Mouse (Mus musculus) myocyte (in vitro differentiated cells): ENCODE measurements around the gene Kcnv2. TPM values are rescaled to one million over a fixed set of nuclear protein-coding genes. Genes with fewer than 3 reads are reported as not detected.

Experiments used
- H3K27me3 ChIP-seq: one replicate; pipeline ENCODE4 v1.6.1; 2011; ENCODE audit not compliant: control insufficient read depth, insufficient read depth, insufficient read length
- H3K36me3 ChIP-seq: one replicate; pipeline ENCODE4 v1.6.1; 2011; ENCODE audit not compliant: control insufficient read depth, insufficient read depth
- H3K4me2 ChIP-seq: one replicate; pipeline ENCODE4 v1.6.1; 2011; ENCODE audit warnings: low read depth, control low read depth
- H3K4me3 ChIP-seq: one replicate; pipeline ENCODE4 v1.5.1; 2011; ENCODE audit warnings: mild to moderate bottlenecking, control low read depth, moderate library complexity
- H3K79me2 ChIP-seq: one replicate; pipeline ENCODE4 v1.6.1; 2011; ENCODE audit not compliant: control insufficient read depth, insufficient read depth
- H3ac ChIP-seq: one replicate; pipeline ENCODE4 v1.6.1; 2011; ENCODE audit not compliant: control insufficient read depth, insufficient read length
- CEBPB ChIP-seq: IDR thresholded peaks from 2 replicates; pipeline ENCODE4 v1.6.1; 2011; ENCODE audit warnings: mild to moderate bottlenecking, moderate library complexity; ENCODE audit not compliant: poor library complexity, insufficient read depth, severe bottlenecking
- E2F4 ChIP-seq: IDR thresholded peaks from one replicate; pipeline ENCODE4 v1.6.1; 2011; ENCODE audit warnings: mild to moderate bottlenecking, control low read depth, moderate library complexity; ENCODE audit not compliant: insufficient read depth
- MAX ChIP-seq: IDR thresholded peaks from one replicate; pipeline ENCODE4 v1.6.1; 2011; ENCODE audit warnings: low read depth, mild to moderate bottlenecking, control low read depth
- MYOD1 ChIP-seq, 3 experiments: IDR thresholded peaks; one replicate each; pipeline ENCODE4 v1.6.1; 2011; ENCODE audit warnings: control low read depth in 2 of 3, low read depth in 2 of 3, mild to moderate bottlenecking in 2 of 3, moderate library complexity in 1 of 3; ENCODE audit not compliant: insufficient read length in 2 of 3, control insufficient read depth in 1 of 3
- MYOG ChIP-seq, 3 experiments: IDR thresholded peaks; one replicate each; pipeline ENCODE4 v1.6.1; 2011; ENCODE audit warnings: control low read depth in 2 of 3, low read depth in 2 of 3, mild to moderate bottlenecking in 2 of 3; ENCODE audit not compliant: insufficient read length in 2 of 3, control insufficient read depth in 1 of 3, insufficient read depth in 1 of 3
- POLR2A ChIP-seq: IDR thresholded peaks from one replicate; pipeline ENCODE4 v1.6.1; 2011; ENCODE audit warnings: low read depth, mild to moderate bottlenecking, control low read depth, moderate library complexity; ENCODE audit not compliant: insufficient read length
- POLR2AphosphoS2 ChIP-seq: IDR thresholded peaks from one replicate; pipeline ENCODE4 v1.6.1; 2011; ENCODE audit warnings: low read depth, control low read depth; ENCODE audit not compliant: insufficient read length
- REST ChIP-seq: IDR thresholded peaks from one replicate; pipeline ENCODE4 v1.6.1; 2011; ENCODE audit warnings: mild to moderate bottlenecking, control low read depth, moderate library complexity; ENCODE audit not compliant: insufficient read depth, insufficient read length
- SRF ChIP-seq: IDR thresholded peaks from one replicate; pipeline ENCODE4 v1.6.1; 2011; ENCODE audit warnings: low read depth; ENCODE audit not compliant: control insufficient read depth, insufficient read length
- TCF12 ChIP-seq: IDR thresholded peaks from one replicate; pipeline ENCODE4 v1.6.1; 2011; ENCODE audit warnings: mild to moderate bottlenecking, control low read depth; ENCODE audit not compliant: poor library complexity, insufficient read depth, severe bottlenecking
- TCF3 ChIP-seq: IDR thresholded peaks from one replicate; pipeline ENCODE4 v1.6.1; 2011; ENCODE audit warnings: low read depth, control low read depth; ENCODE audit not compliant: insufficient read length
- USF1 ChIP-seq: IDR thresholded peaks from one replicate; pipeline ENCODE4 v1.6.1; 2011; ENCODE audit warnings: low read depth, mild to moderate bottlenecking, control low read depth, moderate library complexity
- polyA plus RNA-seq: library from polyadenylated mRNA; unstranded; fragments of >200 nt; fragmentation: generic; extraction: Trizol; gene quantifications from one replicate; pipeline ENCODE4 v1.2.1, GENCODE M21; 2012; ENCODE audit warnings: missing spikeins

The Kcnv2 gene
- polyA plus RNA-seq, 1 experiment = not detected

- no peak for TF ChIP-seq MAX
- no peak for TF ChIP-seq POLR2A
- no peak for TF ChIP-seq REST
- no peak for TF ChIP-seq POLR2AphosphoS2
- TF ChIP-seq MYOG (IDR thresholded peaks at IDR 0.05; ENCODE audit: control insufficient read depth in 1 of 3, insufficient read depth in 1 of 3, insufficient read length in 2 of 3, low read depth in 2 of 3) = no peak
- TF ChIP-seq MYOD1 (IDR thresholded peaks at IDR 0.05; ENCODE audit: control insufficient read depth in 1 of 3, insufficient read length in 2 of 3, low read depth in 2 of 3) = no peak
- TF ChIP-seq TCF12 = no peak
- TF ChIP-seq USF1 = no peak
- TF ChIP-seq CEBPB = no peak
- TF ChIP-seq TCF3 = no peak
- no peak for TF ChIP-seq E2F4
- no peak for TF ChIP-seq SRF
- Histone ChIP-seq H3K36me3 (no peaks in the 10 kb centered on the region), H3ac (no peak overlapping the region), H3K4me2 (no peak overlapping the region), H3K27me3 (no peaks in the 10 kb centered on the region), H3K4me3 (no peak overlapping the region), H3K79me2 (no peaks in the 10 kb centered on the region)
Measured at GRCm38 (mm10) chr19:27332207-27332794, 9.9 kb downstream of the Kcnv2 start.

DNA sequence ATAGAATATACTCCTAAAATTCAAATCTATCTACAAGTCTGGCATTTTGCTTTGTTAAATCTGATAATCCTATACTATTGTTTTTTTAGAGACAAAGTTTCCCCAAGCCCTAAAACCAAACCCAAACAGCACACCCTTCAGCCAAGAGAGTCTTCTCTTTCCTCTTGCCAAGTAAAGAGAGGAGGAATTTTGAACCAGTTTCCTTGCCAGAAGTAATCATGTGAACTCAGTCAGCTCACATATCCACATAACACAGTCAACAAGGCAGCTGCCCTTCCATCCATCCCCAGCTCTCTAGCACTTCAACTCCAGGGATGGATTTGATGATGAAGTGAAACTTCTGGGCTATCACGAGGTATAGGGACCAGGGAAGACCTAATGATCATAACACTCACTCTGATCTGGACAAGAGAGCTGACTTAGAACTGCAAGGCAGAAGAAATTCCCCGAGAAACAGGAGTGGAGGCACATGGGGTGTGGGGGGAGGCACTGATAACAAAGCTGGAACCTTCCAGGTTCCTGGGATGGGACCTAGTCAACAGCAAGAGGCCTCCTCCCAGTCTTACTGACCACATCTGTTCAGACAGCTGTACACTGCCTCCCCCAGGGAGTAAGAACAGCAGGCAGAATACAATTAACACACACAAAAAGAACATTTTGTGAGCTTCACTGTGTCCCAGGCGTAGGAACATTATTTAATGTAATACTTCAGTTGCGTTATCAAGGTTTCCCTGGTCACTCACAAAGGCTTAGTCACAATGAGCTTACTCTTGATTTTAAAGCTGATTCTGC, 13.9 kb downstream of the Kcnv2 start:
- Histone ChIP-seq H3K4me2 (no peak overlapping the region), H3K79me2 (no peaks in the 10 kb centered on the region), H3K27me3 (no peaks in the 10 kb centered on the region), H3ac (no peak overlapping the region), H3K4me3 (no peak overlapping the region), H3K36me3 (no peaks in the 10 kb centered on the region)
- TF ChIP-seq USF1 (no peak), POLR2AphosphoS2 (no peak), REST (no peak), MYOD1 (IDR thresholded peaks at IDR 0.05; ENCODE audit: control insufficient read depth in 1 of 3, insufficient read length in 2 of 3, low read depth in 2 of 3) (no peak), E2F4 (no peak), TCF3 (no peak), MYOG (IDR thresholded peaks at IDR 0.05; ENCODE audit: control insufficient read depth in 1 of 3, insufficient read depth in 1 of 3, insufficient read length in 2 of 3, low read depth in 2 of 3) (no peak), TCF12 (no peak), MAX (no peak), SRF (no peak), POLR2A (no peak), CEBPB (no peak)

DNA sequence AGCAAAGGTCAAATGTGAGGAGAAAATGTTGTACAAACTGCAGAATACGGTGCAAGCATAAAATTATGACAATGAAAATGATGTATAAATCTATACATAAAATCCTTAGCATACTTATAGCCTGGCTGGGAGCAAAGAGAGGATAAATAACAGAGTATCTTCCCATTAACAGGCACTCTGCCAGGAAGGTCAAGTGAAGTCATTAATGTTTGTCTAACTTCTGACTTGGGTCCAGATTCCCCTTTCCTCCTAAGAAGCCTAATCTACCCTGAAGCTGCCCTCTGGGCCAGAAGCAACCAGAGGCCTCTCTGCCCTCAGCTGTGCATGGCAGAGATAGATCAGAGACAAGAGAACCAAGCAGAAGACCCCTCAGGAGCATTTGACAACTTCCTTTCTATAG, 24.1 kb downstream of the Kcnv2 start:
- Histone ChIP-seq H3K4me2 (no peak overlapping the region), H3K4me3 (no peak overlapping the region), H3K27me3 (no peaks in the 10 kb centered on the region), H3K79me2 (no peaks in the 10 kb centered on the region), H3K36me3 (no peaks in the 10 kb centered on the region), H3ac (no peak overlapping the region)
- TF ChIP-seq REST (no peak), MYOG (IDR thresholded peaks at IDR 0.05; ENCODE audit: control insufficient read depth in 1 of 3, insufficient read depth in 1 of 3, insufficient read length in 2 of 3, low read depth in 2 of 3) (no peak), TCF3 (no peak), USF1 (no peak), E2F4 (no peak), SRF (no peak), MYOD1 (IDR thresholded peaks at IDR 0.05; ENCODE audit: control insufficient read depth in 1 of 3, insufficient read length in 2 of 3, low read depth in 2 of 3) (no peak), MAX (no peak), POLR2A (no peak), CEBPB (no peak), POLR2AphosphoS2 (no peak), TCF12 (no peak)

GRCm38 (mm10) chr19:27351700-27352099, 29.3 kb downstream of the Kcnv2 start:
- TF ChIP-seq E2F4 (no peak), CEBPB (peak; percentile 71)
- Histone ChIP-seq H3K36me3 (no peaks in the 10 kb centered on the region), H3ac (no peak overlapping the region), H3K79me2 (no peaks in the 10 kb centered on the region), H3K4me2 (peak overlapping the region; percentile 35), H3K4me3 (no peak overlapping the region), H3K27me3 (no peaks in the 10 kb centered on the region)

GRCm38 (mm10) chr19:27360381-27360780, 38.0 kb downstream of the Kcnv2 start:
- Histone ChIP-seq H3K4me3 (no peak overlapping the region), H3K36me3 (no peaks in the 10 kb centered on the region), H3K4me2 (no peak overlapping the region), H3K79me2 (no peaks in the 10 kb centered on the region), H3K27me3 (no peaks in the 10 kb centered on the region), H3ac (no peak overlapping the region)
- TF ChIP-seq CEBPB = no peak
- TF ChIP-seq TCF3 = no peak
